Mouse (Mus musculus): ENCODE results near the gene Adgrl3. TPM values are rescaled to one million over a fixed set of nuclear protein-coding genes. Genes with fewer than 3 reads are reported as not detected.
A peak's percentile ranks its signal among the peaks of the same experiment; 100 is the strongest.

Gene Adgrl3
- polyA plus RNA-seq, 1 experiment from 2014 or later = 5.5 TPM

- H3K9ac ChIP-seq (ENCODE audit: low read length) = no peak overlapping the region
- H3K27ac ChIP-seq (replicated peaks) = no peak overlapping the region
- no peaks in the 10 kb centered on the region for H3K4me1 ChIP-seq (replicated peaks; ENCODE audit: control insufficient read depth, insufficient read depth)
- TF ChIP-seq CTCF (IDR thresholded peaks at IDR 0.05; ENCODE audit: low read depth) = no peak
- H3K9me3 ChIP-seq (ENCODE audit: control insufficient read depth, low read length) = no peaks in the 10 kb centered on the region
- ATAC-seq (ENCODE audit: low FRiP score, low TSS enrichment) (no peak), DNase-seq (ENCODE audit: low spot score) (no peak)
- no peaks in the 10 kb centered on the region for H3K27me3 ChIP-seq (ENCODE audit: control insufficient read depth, insufficient read depth, low read length)
- H3K36me3 ChIP-seq (ENCODE audit: control insufficient read depth, insufficient read depth, low read length) = no peaks in the 10 kb centered on the region
- 47% methylated on average over 3 of the region's 3 CpGs for WGBS
- H3K4me3 ChIP-seq (ENCODE audit: low read depth, low read length) = no peak overlapping the region
- no peak overlapping the region for H3K4me2 ChIP-seq (replicated peaks; ENCODE audit: low read depth)
Observed at GRCm38 (mm10) chr5:81583425-81583824, 563.5 kb downstream of the Adgrl3 start.

GRCm38 (mm10) chr5:81584945-81585344 is 565.0 kb downstream of the Adgrl3 start:
- DNase-seq (ENCODE audit: low spot score) (peak; percentile 23), ATAC-seq (ENCODE audit: low FRiP score, low TSS enrichment) (no peak)
- Histone ChIP-seq H3K4me3 (ENCODE audit: low read depth, low read length) (no peak overlapping the region), H3K9me3 (ENCODE audit: control insufficient read depth, low read length) (no peaks in the 10 kb centered on the region), H3K36me3 (ENCODE audit: control insufficient read depth, insufficient read depth, low read length) (no peaks in the 10 kb centered on the region), H3K4me2 (replicated peaks; ENCODE audit: low read depth) (no peak overlapping the region), H3K27ac (replicated peaks) (no peak overlapping the region), H3K9ac (ENCODE audit: low read length) (no peak overlapping the region), H3K4me1 (replicated peaks; ENCODE audit: control insufficient read depth, insufficient read depth) (no peaks in the 10 kb centered on the region), H3K27me3 (ENCODE audit: control insufficient read depth, insufficient read depth, low read length) (no peaks in the 10 kb centered on the region)
- WGBS = 57% methylated on average over 3 of the region's 3 CpGs
- TF ChIP-seq CTCF (IDR thresholded peaks at IDR 0.05; ENCODE audit: low read depth) (no peak), EP300 (optimal IDR thresholded peaks at IDR 0.05) (no peak)

- H3K9ac ChIP-seq (ENCODE audit: low read length) = no peak overlapping the region
- H3K27ac ChIP-seq (replicated peaks) = no peak overlapping the region
- no peaks in the 10 kb centered on the region for H3K4me1 ChIP-seq (replicated peaks; ENCODE audit: control insufficient read depth, insufficient read depth)
- ATAC-seq (ENCODE audit: low FRiP score, low TSS enrichment) (peak; percentile 64; the same call in 1 of the 2 replicates), DNase-seq (ENCODE audit: low spot score) (no peak)
- H3K9me3 ChIP-seq (ENCODE audit: control insufficient read depth, low read length) = no peaks in the 10 kb centered on the region
- no peak for TF ChIP-seq CTCF (IDR thresholded peaks at IDR 0.05; ENCODE audit: low read depth)
- no peak for TF ChIP-seq EP300 (optimal IDR thresholded peaks at IDR 0.05)
- no peaks in the 10 kb centered on the region for H3K27me3 ChIP-seq (ENCODE audit: control insufficient read depth, insufficient read depth, low read length)
- H3K4me3 ChIP-seq (ENCODE audit: low read depth, low read length) = no peak overlapping the region
- 50% methylated on average over 14 of the region's 14 CpGs for WGBS
- H3K36me3 ChIP-seq (ENCODE audit: control insufficient read depth, insufficient read depth, low read length) = no peaks in the 10 kb centered on the region
- H3K4me2 ChIP-seq (replicated peaks; ENCODE audit: low read depth) = no peak overlapping the region
Observed at GRCm38 (mm10) chr5:81590005-81590694, 570.2 kb downstream of the Adgrl3 start.

GRCm38 (mm10) chr5:81591481-81591880 is 571.5 kb downstream of the Adgrl3 start:
- DNase-seq (ENCODE audit: low spot score) = no peak

GRCm38 (mm10) chr5:81593396-81593995 is 573.6 kb downstream of the Adgrl3 start:
- no peak overlapping the region for H3K4me3 ChIP-seq (ENCODE audit: low read depth, low read length)
- WGBS = 68% methylated on average over 1 of the region's 1 CpGs

More at GRCm38 (mm10) chr5:81591481-81591880, 571.5 kb downstream of the Adgrl3 start:
- no peak overlapping the region for H3K4me3 ChIP-seq (ENCODE audit: low read depth, low read length)
- H3K9me3 ChIP-seq (ENCODE audit: control insufficient read depth, low read length) = no peaks in the 10 kb centered on the region
- H3K27me3 ChIP-seq (ENCODE audit: control insufficient read depth, insufficient read depth, low read length) = no peaks in the 10 kb centered on the region
- TF ChIP-seq EP300 (optimal IDR thresholded peaks at IDR 0.05) = no peak
- no peak for TF ChIP-seq CTCF (IDR thresholded peaks at IDR 0.05; ENCODE audit: low read depth)
- H3K9ac ChIP-seq (ENCODE audit: low read length) = no peak overlapping the region
- no peak overlapping the region for H3K27ac ChIP-seq (replicated peaks)
- no peak overlapping the region for H3K4me2 ChIP-seq (replicated peaks; ENCODE audit: low read depth)
- no peaks in the 10 kb centered on the region for H3K36me3 ChIP-seq (ENCODE audit: control insufficient read depth, insufficient read depth, low read length)
- ATAC-seq (ENCODE audit: low FRiP score, low TSS enrichment) = no peak
- WGBS = 43% methylated on average over 3 of the region's 3 CpGs
- H3K4me1 ChIP-seq (replicated peaks; ENCODE audit: control insufficient read depth, insufficient read depth) = no peaks in the 10 kb centered on the region

GRCm38 (mm10) chr5:81598041-81598440 is 578.1 kb downstream of the Adgrl3 start:
- no peaks in the 10 kb centered on the region for H3K27me3 ChIP-seq (ENCODE audit: control insufficient read depth, insufficient read depth, low read length)
- H3K4me1 ChIP-seq (replicated peaks; ENCODE audit: control insufficient read depth, insufficient read depth) = no peaks in the 10 kb centered on the region
- H3K4me3 ChIP-seq (ENCODE audit: low read depth, low read length) = no peak overlapping the region
- ATAC-seq (ENCODE audit: low FRiP score, low TSS enrichment) (no peak), DNase-seq (ENCODE audit: low spot score) (no peak)
- no peak overlapping the region for H3K4me2 ChIP-seq (replicated peaks; ENCODE audit: low read depth)
- 50% methylated on average over 6 of the region's 6 CpGs for WGBS
- TF ChIP-seq EP300 (optimal IDR thresholded peaks at IDR 0.05) = no peak
- no peaks in the 10 kb centered on the region for H3K36me3 ChIP-seq (ENCODE audit: control insufficient read depth, insufficient read depth, low read length)
- no peak overlapping the region for H3K9ac ChIP-seq (ENCODE audit: low read length)
- no peaks in the 10 kb centered on the region for H3K9me3 ChIP-seq (ENCODE audit: control insufficient read depth, low read length)
- H3K27ac ChIP-seq (replicated peaks) = no peak overlapping the region

More at GRCm38 (mm10) chr5:81593396-81593995, 573.6 kb downstream of the Adgrl3 start:
- Histone ChIP-seq H3K9me3 (ENCODE audit: control insufficient read depth, low read length) (no peaks in the 10 kb centered on the region), H3K4me2 (replicated peaks; ENCODE audit: low read depth) (no peak overlapping the region), H3K27ac (replicated peaks) (no peak overlapping the region), H3K27me3 (ENCODE audit: control insufficient read depth, insufficient read depth, low read length) (no peaks in the 10 kb centered on the region), H3K9ac (ENCODE audit: low read length) (no peak overlapping the region), H3K4me1 (replicated peaks; ENCODE audit: control insufficient read depth, insufficient read depth) (no peaks in the 10 kb centered on the region), H3K36me3 (ENCODE audit: control insufficient read depth, insufficient read depth, low read length) (no peaks in the 10 kb centered on the region)
- ATAC-seq (ENCODE audit: low FRiP score, low TSS enrichment) = no peak
- no peak for DNase-seq (ENCODE audit: low spot score)
- no peak for TF ChIP-seq EP300 (optimal IDR thresholded peaks at IDR 0.05)

Data from stomach, postnatal 0 days (tissue).